Mouse (Mus musculus) C2C12 (cell line): ENCODE measurements around the gene Usp2.
"Not testable (repeated sequence)": the region's sequence is repeated elsewhere in the genome, so short reads cannot be mapped to it uniquely, and the experiment has no call there.

Experiments
- CEBPB ChIP-seq: IDR thresholded peaks from one replicate; pipeline ENCODE4 v1.6.1; 2011; ENCODE audit warnings: low read depth, mild to moderate bottlenecking, control low read depth, moderate library complexity
- CTCF ChIP-seq: IDR thresholded peaks from one replicate; pipeline ENCODE4 v1.5.1; 2011; ENCODE audit not compliant: control insufficient read depth, insufficient read depth, insufficient read length

GRCm38 (mm10) chr9:44111909-44112308 lies 45.1 kb downstream of the Usp2 start:
- TF ChIP-seq CTCF, CEBPB: not testable (repeated sequence)
